Mouse (Mus musculus): ENCODE data around the gene Abca3.
A peak's percentile ranks its signal among the peaks of the same experiment; 100 is the strongest.

The Abca3 gene

DNA sequence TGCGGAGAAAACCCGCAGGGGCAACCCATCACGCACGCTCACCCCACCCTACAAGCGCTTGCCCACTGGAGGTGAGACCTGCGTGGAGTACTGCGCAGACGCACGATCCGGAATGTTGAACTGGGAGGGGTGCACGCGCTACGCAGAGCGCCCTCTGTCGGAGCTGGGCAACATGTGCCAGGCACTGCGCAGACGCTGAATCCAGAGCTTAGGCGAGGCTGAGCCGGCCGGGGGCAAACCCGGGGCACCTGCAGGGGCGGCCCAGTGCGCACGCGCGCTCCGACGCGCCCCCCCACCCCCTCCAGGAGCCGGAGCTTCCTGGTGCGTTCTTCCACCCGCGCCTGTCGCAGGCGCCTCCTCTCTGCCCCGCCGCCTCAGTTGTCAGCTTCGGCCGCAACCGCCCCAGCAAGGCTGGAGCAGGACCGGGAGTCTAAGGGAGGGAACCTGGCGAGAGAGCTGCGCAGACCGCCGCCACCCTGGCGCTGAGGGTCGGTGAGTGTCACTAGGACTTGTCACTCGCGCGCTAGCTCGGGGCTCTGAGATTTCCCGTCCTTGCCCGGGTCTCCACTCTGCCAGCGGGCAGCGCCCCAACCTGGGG is at the start of gene Abca3:
Gene Abca3 (plus strand): TSS at position 191 of the 598 bp plus-strand sequence.
- DNase-seq (ENCODE audit: low read depth in 2 of 2, low spot score in 2 of 2): peak; percentile 97 to 98

GRCm38 (mm10) chr17:24307500-24307899 is 44.2 kb upstream of the Abca3 start:
- DNase-seq (ENCODE audit: low read depth in 2 of 2, low spot score in 2 of 2): peak in 1 of 2 experiments; percentile 33

- no peak for DNase-seq (ENCODE audit: low read depth in 2 of 2, low spot score in 2 of 2)
These were observed 30.9 kb upstream of the Abca3 start for GRCm38 (mm10) chr17:24320826-24321225.

GRCm38 (mm10) chr17:24325051-24325450 is 26.7 kb upstream of the Abca3 start:
- no peak for DNase-seq (ENCODE audit: low read depth in 2 of 2, low spot score in 2 of 2)

DNA sequence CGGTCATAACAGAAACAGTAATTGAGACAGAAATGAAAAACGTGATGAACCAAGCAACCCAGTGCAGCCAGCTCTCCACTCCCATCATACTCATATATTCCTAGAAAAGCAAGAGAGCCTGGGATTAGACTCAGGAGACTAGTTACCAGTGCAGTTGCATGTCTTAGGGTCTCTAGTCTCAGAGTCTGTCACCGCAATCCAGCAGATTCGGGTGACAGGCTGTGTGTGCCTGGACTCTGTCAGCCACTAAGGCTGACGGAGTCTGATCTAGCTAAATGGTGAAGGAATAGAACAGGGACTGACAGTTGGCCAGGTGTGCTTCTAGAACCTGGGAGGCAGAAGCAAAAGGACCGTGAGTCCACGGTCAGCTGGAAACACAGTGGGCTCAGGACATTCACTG is 24.1 kb upstream of the Abca3 start:
- no peak for DNase-seq (ENCODE audit: low read depth in 2 of 2, low spot score in 2 of 2)

DNA sequence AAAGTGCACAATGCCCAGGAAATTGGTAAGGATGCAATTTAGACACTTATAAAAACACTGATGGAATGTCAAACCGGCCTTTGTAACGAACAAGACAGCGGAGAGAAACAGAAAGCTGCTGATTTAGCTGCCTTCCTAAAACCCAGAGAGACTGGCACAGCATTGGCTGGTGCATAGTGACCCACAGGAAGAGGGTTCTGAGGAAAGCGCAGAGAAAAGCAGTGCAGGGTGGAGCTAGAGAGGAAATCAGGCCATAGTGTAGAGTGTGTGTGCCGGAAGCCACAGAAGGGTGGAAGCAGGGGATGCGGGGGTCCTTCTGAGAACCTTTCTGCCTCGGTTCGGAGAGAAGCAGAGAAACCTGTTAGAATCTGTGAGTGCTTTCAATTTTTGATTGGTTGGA is 7.1 kb upstream of the Abca3 start:
- peak; percentile 13 to 31 for DNase-seq (ENCODE audit: low read depth in 2 of 2, low spot score in 2 of 2)

DNA sequence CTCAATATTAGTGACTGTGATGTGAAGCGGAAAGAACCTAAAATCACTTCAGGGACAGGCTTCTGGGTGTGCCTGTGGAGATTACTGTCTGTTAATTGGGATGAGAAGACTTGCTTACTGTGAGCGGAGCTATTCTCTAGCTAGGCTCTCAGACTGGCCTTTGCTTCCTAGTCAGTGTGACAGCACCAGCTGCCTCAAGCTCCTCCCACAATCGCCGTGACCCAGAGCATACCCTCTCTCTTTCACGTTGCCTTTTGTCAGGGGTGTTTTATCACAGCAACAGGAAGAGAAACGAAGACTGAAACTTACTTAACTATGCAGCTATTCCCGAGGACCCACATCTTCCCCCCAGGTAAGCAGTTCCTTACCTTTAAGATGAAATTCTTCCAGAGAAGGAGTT is 4.9 kb upstream of the Abca3 start:
- no peak for DNase-seq (ENCODE audit: low read depth in 2 of 2, low spot score in 2 of 2)

DNA sequence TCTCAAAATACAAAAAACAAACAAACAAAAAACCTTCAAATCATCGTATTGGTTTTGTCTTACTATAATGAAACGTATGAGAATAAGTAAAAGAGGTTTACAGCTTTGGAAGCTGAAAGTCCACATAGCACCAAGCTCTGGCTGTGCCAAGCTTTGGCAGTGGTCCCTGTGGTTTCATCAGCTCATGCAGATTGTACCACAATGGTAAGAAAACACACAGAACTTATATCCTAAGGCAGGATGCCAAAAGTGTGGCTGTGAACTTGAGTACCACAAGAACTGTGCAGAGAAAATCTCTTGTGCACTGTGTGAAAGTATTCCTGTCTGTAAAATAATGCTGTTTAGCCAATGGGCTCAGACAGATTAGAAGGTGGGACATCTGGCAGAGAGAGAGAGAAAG is 2.6 kb upstream of the Abca3 start:
- DNase-seq (ENCODE audit: low read depth in 2 of 2, low spot score in 2 of 2): no peak

DNA sequence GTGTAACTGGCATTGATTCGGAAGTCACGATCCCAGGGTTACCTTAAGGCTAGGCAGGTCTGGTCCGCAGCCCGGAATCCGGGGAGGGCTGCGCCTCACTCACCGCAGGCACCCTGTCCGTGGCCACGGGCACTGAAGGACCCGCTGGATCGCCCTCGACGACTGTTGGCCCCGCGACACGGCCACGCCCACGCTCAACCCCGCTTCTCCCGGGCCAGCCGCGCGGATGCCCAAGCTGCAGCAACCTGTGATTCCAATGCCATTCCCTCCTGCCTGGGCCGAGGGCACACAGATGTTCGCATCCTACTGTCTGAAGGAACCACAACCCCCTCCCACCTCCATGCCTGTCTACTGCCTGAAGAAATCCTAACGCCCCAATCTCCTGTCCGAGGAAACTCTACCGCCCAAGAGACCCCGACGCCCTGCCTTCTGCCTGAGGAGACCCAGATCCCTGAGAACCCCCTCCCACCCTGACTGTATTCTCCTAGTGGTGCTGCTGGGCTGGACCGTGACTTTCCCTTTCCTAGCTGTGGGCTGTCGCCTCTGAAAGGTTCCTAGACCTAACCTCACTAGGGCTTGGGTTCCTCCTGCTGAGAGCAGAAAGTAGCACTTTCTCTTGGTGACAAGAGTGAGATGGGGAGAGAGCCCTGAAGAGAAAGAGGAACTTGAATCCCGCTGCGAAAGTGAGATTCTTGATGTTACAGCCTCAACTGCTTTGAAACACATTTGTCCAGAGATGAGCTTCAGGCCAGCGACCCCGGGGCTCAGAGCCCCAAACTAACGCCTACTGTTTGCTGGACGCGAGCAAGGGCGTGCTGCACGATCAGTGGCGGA is 607 bp upstream of the Abca3 start, which contains the start of gene Abca17:
Gene Abca17 (minus strand): TSS at position 143 of the 834 bp plus-strand sequence.
- no peak for DNase-seq (ENCODE audit: low read depth in 2 of 2, low spot score in 2 of 2)

GRCm38 (mm10) chr17:24352370-24353194 is 832 bp downstream of the Abca3 start:
- peak in 1 of 2 experiments; percentile 5 for DNase-seq (ENCODE audit: low read depth in 2 of 2, low spot score in 2 of 2)

- no peak for DNase-seq (ENCODE audit: low read depth in 2 of 2, low spot score in 2 of 2)
These were observed 2.2 kb downstream of the Abca3 start for GRCm38 (mm10) chr17:24353960-24354359.

- DNase-seq (ENCODE audit: low read depth in 2 of 2, low spot score in 2 of 2): no peak
These were observed 3.5 kb downstream of the Abca3 start for GRCm38 (mm10) chr17:24355284-24355683.

DNA sequence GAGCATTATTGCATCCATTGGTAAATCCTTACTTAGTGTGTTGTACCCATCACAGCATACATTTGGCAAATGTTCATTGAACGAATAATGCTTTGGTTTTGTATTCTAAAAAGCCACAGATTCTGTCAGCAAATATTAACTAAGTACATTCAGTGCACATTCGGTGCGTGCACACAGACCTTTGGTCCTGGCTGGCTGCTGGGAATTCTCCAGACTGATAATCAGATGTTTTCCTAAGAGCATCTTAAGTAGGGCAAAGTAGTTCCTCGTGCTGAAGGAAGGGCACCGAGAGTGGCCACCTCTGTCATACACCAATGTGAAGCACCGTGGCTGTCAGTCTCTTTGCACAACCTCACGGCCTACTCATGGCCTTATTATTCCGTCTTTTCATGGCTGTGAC is 7.3 kb downstream of the Abca3 start:
- DNase-seq (ENCODE audit: low read depth in 2 of 2, low spot score in 2 of 2): no peak

DNA sequence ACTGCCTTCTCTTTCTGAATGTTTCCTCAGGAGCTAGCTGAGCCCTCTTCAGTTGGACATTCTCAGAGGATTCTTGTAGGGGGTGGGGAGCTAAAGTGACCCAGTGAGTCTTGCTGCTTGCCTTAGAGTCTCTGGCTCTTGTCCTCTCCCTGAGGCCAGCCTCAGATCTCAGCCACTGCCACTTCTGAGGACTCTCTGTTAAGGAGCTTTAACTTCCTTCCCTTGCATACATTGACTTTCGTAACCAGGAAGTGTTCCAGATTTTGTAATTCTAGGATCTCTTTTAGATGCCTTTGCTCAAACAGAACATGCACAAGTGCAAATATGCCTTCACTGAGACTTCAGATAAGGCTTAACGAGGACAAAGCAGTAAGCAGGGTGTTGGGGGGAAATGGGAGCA is 8.2 kb downstream of the Abca3 start:
- DNase-seq (ENCODE audit: low read depth in 2 of 2, low spot score in 2 of 2): no peak

DNA sequence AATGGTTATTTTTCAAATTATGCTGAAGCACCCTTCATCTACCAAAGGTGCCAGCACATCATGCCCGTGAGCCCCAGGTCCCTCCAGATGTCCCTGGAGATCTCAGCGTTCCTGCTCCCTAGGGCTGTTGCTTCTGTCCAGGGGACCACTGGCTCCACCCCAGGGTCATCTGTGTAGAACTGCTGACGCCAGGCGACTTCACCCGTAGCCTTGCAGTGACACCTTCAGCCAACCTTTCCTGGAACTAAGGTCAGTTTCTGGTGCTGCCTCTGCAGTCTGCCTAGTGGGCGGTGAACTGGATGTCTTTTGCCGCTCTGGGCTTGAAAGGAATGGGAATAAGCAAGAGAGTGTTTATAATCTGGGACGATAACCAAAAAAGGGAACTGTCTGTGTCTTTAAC is 9.1 kb downstream of the Abca3 start:
- DNase-seq (ENCODE audit: low read depth in 2 of 2, low spot score in 2 of 2): no peak

DNA sequence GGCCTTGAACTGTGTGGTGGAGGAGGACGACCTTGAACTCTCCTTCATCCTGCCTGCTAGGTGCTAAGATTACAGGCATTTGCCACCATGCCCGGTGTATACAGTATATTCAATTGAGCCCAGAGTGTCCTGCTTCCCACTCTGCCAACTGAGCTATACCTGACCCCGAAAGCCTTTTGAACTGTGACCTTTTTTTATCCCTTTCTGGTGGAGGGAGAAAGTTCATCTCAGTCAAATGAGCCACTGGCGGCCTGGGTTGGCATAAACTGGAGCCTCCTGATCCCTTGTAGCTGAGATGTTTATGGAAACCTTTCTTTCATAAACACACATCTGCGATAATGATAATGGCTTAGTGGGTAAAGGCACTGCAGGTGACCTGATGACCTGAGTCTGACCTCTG is 9.5 kb downstream of the Abca3 start:
- no peak for DNase-seq (ENCODE audit: low read depth in 2 of 2, low spot score in 2 of 2)

DNA sequence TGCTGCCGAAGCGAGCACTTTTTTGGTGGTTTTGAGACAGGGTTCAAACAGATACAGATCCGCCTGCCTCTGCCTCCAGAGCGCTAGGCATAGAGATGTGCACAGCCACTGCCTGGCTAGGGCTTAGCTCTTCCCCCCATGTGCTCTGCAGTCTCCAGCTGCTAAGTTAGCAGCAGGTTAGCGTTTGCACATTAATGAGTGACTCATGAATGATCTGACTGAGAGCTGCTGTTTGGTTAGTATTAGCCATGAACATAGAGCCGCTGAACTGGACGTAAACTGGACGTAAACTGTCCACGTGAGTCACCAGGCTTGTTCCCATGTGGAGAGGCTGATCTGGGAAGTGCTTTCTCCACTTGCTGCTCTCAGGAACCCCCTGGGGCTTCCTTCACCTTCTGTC is 10.8 kb downstream of the Abca3 start:
- DNase-seq (ENCODE audit: low read depth in 2 of 2, low spot score in 2 of 2): no peak

GRCm38 (mm10) chr17:24364461-24364860 is 12.7 kb downstream of the Abca3 start:
- no peak for DNase-seq (ENCODE audit: low read depth in 2 of 2, low spot score in 2 of 2)

GRCm38 (mm10) chr17:24365863-24366262 is 14.1 kb downstream of the Abca3 start:
- no peak for DNase-seq (ENCODE audit: low read depth in 2 of 2, low spot score in 2 of 2)

DNA sequence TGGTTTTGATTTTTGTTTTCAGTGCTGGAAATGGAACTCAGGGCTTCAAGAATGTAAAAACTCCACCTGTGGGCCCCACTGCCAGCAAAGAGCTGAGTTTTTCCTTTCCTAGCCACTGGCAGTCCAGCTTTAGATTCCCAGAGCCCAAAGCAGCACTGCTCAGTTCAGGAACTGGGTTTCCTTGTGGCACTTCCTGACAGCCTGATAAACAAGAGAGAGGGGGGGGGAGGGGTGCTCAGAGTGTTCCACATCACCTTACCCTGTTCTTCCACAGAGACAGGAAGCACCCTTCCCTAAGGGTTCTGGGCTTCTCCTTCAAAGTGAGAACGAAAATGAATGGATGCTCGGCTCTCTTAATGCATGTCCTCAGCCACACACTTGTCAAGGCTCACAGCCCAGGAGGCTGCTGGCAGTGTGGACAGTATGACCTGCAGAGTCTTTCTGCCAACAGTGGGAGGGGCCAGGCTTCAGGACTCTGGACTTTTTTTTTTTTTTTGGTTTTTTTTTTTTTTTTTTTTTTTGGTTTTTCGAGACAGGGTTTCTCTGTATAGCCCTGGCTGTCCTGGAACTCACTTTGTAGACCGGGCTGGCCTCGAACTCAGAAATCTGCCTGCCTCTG is 23.5 kb downstream of the Abca3 start:
- DNase-seq (ENCODE audit: low read depth in 2 of 2, low spot score in 2 of 2): no peak

DNA sequence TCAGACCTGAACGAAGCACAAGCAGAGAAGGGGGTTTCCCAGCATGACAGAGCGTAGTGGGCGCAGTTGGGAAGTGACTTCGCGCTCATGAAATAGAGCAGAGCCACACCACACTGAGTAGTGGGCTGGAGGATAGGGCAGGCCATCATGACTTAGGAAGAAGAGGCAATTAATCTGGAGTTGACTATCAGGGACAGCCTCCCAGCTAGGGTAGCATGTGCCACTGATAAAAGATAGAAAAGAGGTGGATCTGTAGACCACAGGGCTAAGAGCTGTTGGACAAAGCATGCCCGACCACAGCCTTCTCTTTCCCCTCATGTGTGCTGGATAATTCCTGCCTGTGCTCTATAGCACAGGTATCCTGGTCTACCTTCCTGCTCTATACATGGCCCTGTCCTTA is 24.1 kb downstream of the Abca3 start:
- no peak for DNase-seq (ENCODE audit: low read depth in 2 of 2, low spot score in 2 of 2)

Data from CD8-positive naive resting alpha-beta T cell, adult 2 months (primary cell).